Mouse (Mus musculus) right cerebral cortex, postnatal 10 days (tissue): ENCODE data around the gene Mcrip1.
"Not testable (repeated sequence)": the region's sequence is repeated elsewhere in the genome, so short reads cannot be mapped to it uniquely, and the experiment has no call there.

Experiments used
- DNase-seq, 2 experiments: peaks; one replicate each; pipeline ENCODE4 v3.0.0; 2021; ENCODE audit warnings: low spot score in 2 of 2

Gene Mcrip1

GRCm38 (mm10) chr11:120575046-120575445 is 25.5 kb upstream of the Mcrip1 start:
- DNase-seq: no peak

GRCm38 (mm10) chr11:120574278-120574600 is 24.7 kb upstream of the Mcrip1 start:
- no peak for DNase-seq

- no peak for DNase-seq
Measured at GRCm38 (mm10) chr11:120573585-120574277, 24.2 kb upstream of the Mcrip1 start.

- peak; percentile 100 for DNase-seq
Measured at GRCm38 (mm10) chr11:120572752-120573584, 23.4 kb upstream of the Mcrip1 start, which contains the start of gene P4hb. TSS of gene P4hb (minus strand) at chr11:120573253.

- DNase-seq: no peak
Measured at GRCm38 (mm10) chr11:120572417-120572751, 22.9 kb upstream of the Mcrip1 start.

GRCm38 (mm10) chr11:120571754-120572416 is 22.4 kb upstream of the Mcrip1 start:
- peak; percentile 30 to 47 for DNase-seq

- no peak for DNase-seq
Measured at GRCm38 (mm10) chr11:120571122-120571521, 21.6 kb upstream of the Mcrip1 start.

- no peak for DNase-seq
Measured at GRCm38 (mm10) chr11:120568324-120568723, 18.8 kb upstream of the Mcrip1 start.

GRCm38 (mm10) chr11:120565114-120565513 is 15.6 kb upstream of the Mcrip1 start:
- no peak for DNase-seq

GRCm38 (mm10) chr11:120562949-120563348 is 13.4 kb upstream of the Mcrip1 start:
- no peak for DNase-seq

GRCm38 (mm10) chr11:120560952-120561728 is 11.6 kb upstream of the Mcrip1 start:
- DNase-seq: no peak

- DNase-seq: not testable (repeated sequence)
Measured at GRCm38 (mm10) chr11:120558843-120559242, 9.3 kb upstream of the Mcrip1 start.

- DNase-seq: no peak
Measured at GRCm38 (mm10) chr11:120555260-120555659, 5.7 kb upstream of the Mcrip1 start.

- DNase-seq: no peak
Measured at GRCm38 (mm10) chr11:120554834-120555233, 5.3 kb upstream of the Mcrip1 start.

GRCm38 (mm10) chr11:120552736-120553135 is 3.2 kb upstream of the Mcrip1 start:
- DNase-seq: no peak

- DNase-seq: no peak
Measured at GRCm38 (mm10) chr11:120550810-120551440, 1.4 kb upstream of the Mcrip1 start, which contains the start of gene Ppp1r27. TSS of gene Ppp1r27 (minus strand) at chr11:120551132.

GRCm38 (mm10) chr11:120549986-120550809 is 671 bp upstream of the Mcrip1 start:
- peak in 1 of 2 experiments; percentile 49 for DNase-seq

GRCm38 (mm10) chr11:120548786-120549167 is 750 bp downstream of the Mcrip1 start:
- DNase-seq: no peak

GRCm38 (mm10) chr11:120548214-120548613 is 1.3 kb downstream of the Mcrip1 start:
- no peak for DNase-seq

- DNase-seq: no peak
Measured at GRCm38 (mm10) chr11:120547469-120547868, 2.1 kb downstream of the Mcrip1 start.
